Mouse (Mus musculus) forebrain, embryonic 16.5 days (tissue): ENCODE measurements around the gene Nans. TPM values are rescaled to one million over a fixed set of nuclear protein-coding genes. Genes with fewer than 3 reads are reported as not detected.

Experiments used
- ATAC-seq: fragments of 200-750 bp; cut with Nextera tagmentation; 2 replicates; pipeline ENCODE4 v1.8.0; 2017; ENCODE audit warnings: mild to moderate bottlenecking, moderate library complexity
- H3K27ac ChIP-seq: fragments of 300-500 bp; sonication (generic); 2 replicates; pipeline ENCODE4 v1.5.1; 2014; ENCODE audit warnings: low read length, control low read depth
- H3K27me3 ChIP-seq: fragments of 300-500 bp; sonication (generic); replicated peaks from 2 replicates; pipeline ENCODE4 v1.6.1; 2014; ENCODE audit warnings: low read length; ENCODE audit not compliant: control insufficient read depth, insufficient read depth
- H3K36me3 ChIP-seq: fragments of 300-500 bp; sonication (generic); 2 replicates; pipeline ENCODE4 v1.6.1; 2014; ENCODE audit not compliant: control insufficient read depth, insufficient read depth
- H3K4me1 ChIP-seq: fragments of 300-500 bp; sonication (generic); replicated peaks from 2 replicates; pipeline ENCODE4 v1.6.1; 2014; ENCODE audit warnings: low read length; ENCODE audit not compliant: control insufficient read depth, insufficient read depth
- H3K4me2 ChIP-seq: fragments of 300-500 bp; sonication (generic); 2 replicates; pipeline ENCODE4 v1.6.1; 2014; ENCODE audit warnings: mild to moderate bottlenecking, low read length, control low read depth
- H3K4me3 ChIP-seq: fragments of 300-500 bp; sonication (generic); replicated peaks from 2 replicates; pipeline ENCODE4 v1.5.1; 2014; ENCODE audit warnings: mild to moderate bottlenecking, low read length, control low read depth
- H3K9ac ChIP-seq: fragments of 300-500 bp; sonication (generic); replicated peaks from 2 replicates; pipeline ENCODE4 v1.6.1; 2014; ENCODE audit warnings: low read depth, low read length, control low read depth
- H3K9me3 ChIP-seq: fragments of 300-500 bp; sonication (generic); 2 replicates; pipeline ENCODE4 v1.6.1; 2016; ENCODE audit warnings: low read length; ENCODE audit not compliant: control insufficient read depth
- WGBS: fragments of 180-500 bp; shearing (Covaris S2); extraction: QIAGEN DNeasy Blood & Tissue Kit; methylation state at CpG from one replicate; pipeline ENCODE4 v1.1.7; 2014; 5-methylcytosine and 5-hydroxymethylcytosine counted together
- polyA plus RNA-seq: library from polyadenylated mRNA; unstranded; fragments of >200 nt; fragmentation: Nextera tagmentation; extraction: Ambion mirVana; gene quantifications from 2 replicates; pipeline ENCODE4 v1.2.1, GENCODE M21; 2015

Gene Nans
- polyA plus RNA-seq, 1 experiment from 2014 or later: 81.1 TPM

DNA sequence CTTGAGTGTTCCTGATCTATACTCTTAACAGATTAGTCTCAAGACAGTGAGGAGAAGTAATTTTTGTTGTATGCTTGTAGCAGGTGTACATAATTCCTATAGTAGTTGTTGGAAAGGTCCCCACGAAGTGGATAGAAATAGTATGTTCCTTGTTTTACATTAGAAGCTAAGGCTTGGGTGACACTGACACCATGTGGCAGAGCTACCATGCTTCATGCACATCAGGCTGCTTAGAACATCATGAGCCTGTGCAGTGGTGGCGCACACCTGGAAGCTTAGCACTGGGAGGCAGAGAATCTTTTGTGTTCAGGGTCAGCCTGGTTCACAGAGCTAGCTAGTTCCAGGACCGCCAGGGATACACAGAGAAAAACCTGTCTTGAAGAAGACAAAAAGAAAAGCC lies 23.3 kb upstream of the Nans start:
- no peak overlapping the region for H3K9ac ChIP-seq
- no peak for ATAC-seq
- peaks cover 18% of the 10 kb centered on the region for H3K36me3 ChIP-seq
- no peak overlapping the region for H3K4me3 ChIP-seq
- H3K9me3 ChIP-seq: no peaks in the 10 kb centered on the region
- 90% methylated on average over 3 of the region's 3 CpGs for WGBS
- no peaks in the 10 kb centered on the region for H3K4me1 ChIP-seq
- H3K4me2 ChIP-seq: no peak overlapping the region
- no peak overlapping the region for H3K27ac ChIP-seq
- H3K27me3 ChIP-seq: no peaks in the 10 kb centered on the region

DNA sequence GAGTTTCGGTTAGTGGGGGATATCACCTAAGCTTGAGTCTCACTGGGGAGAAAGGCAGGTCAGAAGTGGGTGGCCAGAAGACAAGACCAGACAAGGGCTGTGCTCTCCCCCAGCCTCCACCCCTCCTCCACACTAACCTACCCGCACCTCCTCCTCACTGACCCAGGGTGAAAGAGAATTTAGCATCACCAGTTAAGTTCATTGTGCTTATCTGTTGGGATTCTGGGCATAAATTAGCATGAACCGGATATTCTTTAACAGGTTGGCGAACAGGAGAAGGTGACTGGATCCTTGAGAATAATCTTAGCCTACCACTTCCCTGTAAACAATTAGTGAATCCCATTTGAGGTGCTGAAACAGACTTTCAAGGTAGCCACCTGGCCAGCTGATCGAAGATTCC lies 13.9 kb upstream of the Nans start:
- 87% methylated on average over 5 of the region's 5 CpGs for WGBS

DNA sequence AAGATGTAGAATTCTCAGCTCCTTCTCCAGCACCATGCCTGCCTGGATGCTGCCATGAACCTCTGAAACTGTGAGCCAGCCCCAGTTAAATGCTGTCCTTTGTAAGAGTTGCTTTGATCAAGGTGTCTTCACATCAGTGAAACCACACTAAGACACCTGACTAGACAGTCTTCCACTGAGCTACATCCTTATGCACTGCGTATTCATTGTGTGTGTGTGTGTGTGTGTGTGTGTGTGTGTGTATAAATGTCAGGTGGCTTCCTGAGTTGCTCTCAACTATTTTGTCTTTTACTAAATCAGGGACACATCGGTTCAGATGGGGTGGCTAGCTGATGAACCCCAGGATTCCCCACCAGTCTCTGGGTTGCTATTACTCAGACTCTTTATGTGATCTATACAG lies 10.0 kb upstream of the Nans start:
- Histone ChIP-seq H3K4me3 (no peak overlapping the region), H3K4me2 (no peak overlapping the region), H3K4me1 (no peaks in the 10 kb centered on the region), H3K27ac (no peak overlapping the region), H3K9me3 (no peaks in the 10 kb centered on the region), H3K36me3 (peaks cover 5% of the 10 kb centered on the region), H3K9ac (no peak overlapping the region), H3K27me3 (no peaks in the 10 kb centered on the region)
- WGBS: 95% methylated on average over 2 of the region's 2 CpGs
- ATAC-seq: no peak

More for the DNA sequence above, 13.9 kb upstream of the Nans start:
- no peaks in the 10 kb centered on the region for H3K27me3 ChIP-seq
- no peak overlapping the region for H3K4me3 ChIP-seq
- no peak for ATAC-seq
- H3K9ac ChIP-seq: no peak overlapping the region
- H3K36me3 ChIP-seq: peaks cover 24% of the 10 kb centered on the region
- H3K4me1 ChIP-seq: no peaks in the 10 kb centered on the region
- H3K9me3 ChIP-seq: no peaks in the 10 kb centered on the region
- no peak overlapping the region for H3K27ac ChIP-seq
- no peak overlapping the region for H3K4me2 ChIP-seq

DNA sequence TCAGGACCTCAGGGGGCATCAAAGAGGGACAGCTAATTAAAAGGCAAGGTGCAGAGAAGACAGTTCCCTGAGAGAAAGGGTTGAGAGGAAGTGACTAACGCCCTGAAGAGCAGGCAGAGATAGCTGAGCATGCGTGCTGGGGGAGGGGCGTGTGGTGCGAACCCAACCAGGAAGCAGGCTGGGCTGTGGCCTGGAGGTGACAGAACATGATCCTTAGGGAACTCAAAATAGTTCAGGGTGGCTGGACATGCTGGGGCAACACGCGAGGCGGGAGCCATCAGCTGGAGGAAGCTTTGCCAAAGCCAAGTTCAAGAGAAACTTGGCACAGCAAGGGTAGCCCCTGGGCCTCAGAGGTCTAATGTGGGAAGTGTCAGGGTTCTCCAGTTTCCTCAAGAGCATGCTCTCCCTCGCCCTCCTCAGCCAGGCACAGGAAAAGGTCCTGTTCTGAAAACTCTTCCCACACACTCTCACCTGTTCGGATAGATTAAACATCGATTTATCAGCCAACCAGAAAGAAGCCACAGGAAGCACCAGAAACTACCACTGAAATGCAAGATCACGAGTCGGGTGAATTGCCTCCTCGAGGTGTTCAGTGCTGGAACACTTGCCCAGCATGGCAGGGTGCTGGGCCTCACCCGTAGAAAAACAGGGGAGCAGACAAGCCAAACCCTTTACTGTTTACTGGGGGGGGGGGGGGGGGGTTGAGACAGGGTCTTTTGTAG lies 3.2 kb upstream of the Nans start:
- Histone ChIP-seq H3K9ac (no peak overlapping the region), H3K36me3 (no peaks in the 10 kb centered on the region), H3K9me3 (no peaks in the 10 kb centered on the region), H3K4me1 (peaks cover 6% of the 10 kb centered on the region), H3K27ac (no peak overlapping the region), H3K4me3 (no peak overlapping the region), H3K4me2 (no peak overlapping the region), H3K27me3 (no peaks in the 10 kb centered on the region)
- 65% methylated on average over 14 of the region's 14 CpGs for WGBS
- no peak for ATAC-seq

DNA sequence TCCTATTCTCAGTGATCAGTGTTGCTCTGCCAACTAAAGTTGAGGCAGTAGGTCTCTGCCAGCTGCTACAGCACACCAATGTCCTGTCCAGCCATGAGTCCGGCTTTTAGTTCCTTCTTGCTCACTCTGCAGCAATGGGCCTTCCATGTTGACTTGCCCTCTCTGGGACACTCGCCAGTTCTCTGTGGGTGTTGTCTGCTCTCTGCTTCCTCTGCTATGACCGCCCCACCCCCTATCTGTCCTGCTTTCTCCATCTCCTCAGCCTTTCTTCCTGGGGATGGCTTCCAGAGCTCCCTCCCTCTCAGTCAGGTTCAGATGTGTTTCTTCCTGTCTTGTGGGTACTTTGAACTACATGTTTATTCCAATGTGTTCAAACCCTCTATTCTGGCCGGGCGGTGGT lies 1.7 kb upstream of the Nans start:
- no peak overlapping the region for H3K4me3 ChIP-seq
- no peak overlapping the region for H3K9ac ChIP-seq
- no peaks in the 10 kb centered on the region for H3K36me3 ChIP-seq
- H3K9me3 ChIP-seq: no peaks in the 10 kb centered on the region
- 89% methylated on average over 5 of the region's 5 CpGs for WGBS
- H3K27ac ChIP-seq: no peak overlapping the region
- no peaks in the 10 kb centered on the region for H3K27me3 ChIP-seq
- H3K4me1 ChIP-seq: peaks cover 6% of the 10 kb centered on the region
- H3K4me2 ChIP-seq: no peak overlapping the region
- ATAC-seq: no peak

DNA sequence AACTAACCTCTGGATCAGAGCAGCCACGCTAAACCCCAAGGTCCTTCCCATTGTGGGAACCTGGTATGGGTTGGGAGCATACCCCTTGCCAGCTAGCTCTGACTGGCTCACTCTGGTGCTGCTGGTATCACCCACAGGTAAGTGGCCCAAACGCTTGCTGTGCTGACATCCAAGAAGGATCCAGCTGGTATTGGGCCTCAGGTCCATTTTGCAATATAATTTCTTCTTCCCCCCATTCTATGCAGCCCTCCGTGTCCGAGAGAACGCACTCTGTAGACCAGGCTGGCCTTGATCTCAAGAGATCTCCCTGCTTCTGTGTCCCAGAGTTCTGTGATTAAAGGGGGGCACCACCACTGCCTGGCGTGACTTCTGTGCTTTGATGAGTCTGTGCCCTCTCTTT lies 4.0 kb downstream of the Nans start:
- H3K9ac ChIP-seq: no peak overlapping the region
- ATAC-seq: no peak
- WGBS: 94% methylated on average over 6 of the region's 6 CpGs

DNA sequence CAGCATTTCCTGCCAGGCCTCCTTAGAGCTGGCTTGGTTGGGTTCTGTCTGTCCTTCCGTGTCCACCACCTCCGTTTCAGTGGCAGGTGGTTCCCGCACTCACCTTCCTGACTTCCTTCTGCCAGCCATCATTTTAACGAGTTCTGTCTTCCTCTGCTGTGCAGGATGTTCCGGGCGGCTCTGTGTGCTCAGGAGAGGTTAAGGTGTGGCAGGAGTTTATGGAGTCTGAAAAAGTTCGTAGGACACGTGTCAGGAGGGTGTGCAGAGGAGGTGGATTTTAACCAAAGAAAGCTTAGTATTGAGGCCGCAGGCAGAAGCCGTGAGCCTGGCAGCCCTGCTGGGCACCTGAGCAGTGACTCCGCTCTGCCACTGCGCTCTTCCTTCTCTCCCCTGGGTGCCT lies 6.5 kb downstream of the Nans start:
- Histone ChIP-seq H3K4me1 (no peaks in the 10 kb centered on the region), H3K27me3 (no peaks in the 10 kb centered on the region), H3K9ac (no peak overlapping the region), H3K36me3 (peaks cover 15% of the 10 kb centered on the region), H3K27ac (no peak overlapping the region), H3K4me3 (no peak overlapping the region), H3K4me2 (no peak overlapping the region), H3K9me3 (no peaks in the 10 kb centered on the region)
- WGBS: 90% methylated on average over 12 of the region's 12 CpGs
- no peak for ATAC-seq

More for the DNA sequence above, 4.0 kb downstream of the Nans start:
- Histone ChIP-seq H3K36me3 (peaks cover 11% of the 10 kb centered on the region), H3K27me3 (no peaks in the 10 kb centered on the region), H3K9me3 (no peaks in the 10 kb centered on the region), H3K27ac (no peak overlapping the region), H3K4me2 (no peak overlapping the region), H3K4me1 (peaks cover 6% of the 10 kb centered on the region), H3K4me3 (no peak overlapping the region)

DNA sequence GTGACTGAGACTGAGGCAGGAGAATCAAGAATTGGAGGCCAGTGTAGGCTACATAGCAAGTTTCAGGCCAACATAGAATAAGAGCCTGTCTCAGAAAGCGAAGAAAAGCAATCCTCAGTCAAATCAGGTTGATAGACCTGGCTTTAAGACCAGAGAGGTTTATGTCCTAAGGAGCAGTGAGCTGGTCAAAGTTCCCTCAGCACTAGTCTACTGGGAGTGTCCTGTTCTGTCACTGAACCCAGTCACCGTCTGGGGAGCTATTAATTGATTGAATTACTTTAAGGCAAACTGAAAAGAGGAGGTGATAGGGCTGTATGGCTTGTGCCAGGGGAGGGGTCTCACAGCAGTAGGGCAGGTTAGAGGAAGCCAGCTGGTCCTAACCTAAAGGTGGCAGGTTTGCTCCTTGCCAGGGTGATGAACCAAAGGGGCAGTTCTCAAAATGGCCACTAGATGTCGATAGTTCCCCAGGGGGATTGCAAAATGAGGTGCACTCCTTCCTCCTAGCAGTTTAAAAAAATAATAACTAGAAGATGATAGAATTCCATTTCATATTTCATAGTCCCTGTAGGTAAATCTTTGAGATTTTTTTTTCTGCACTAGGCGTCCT lies 8.3 kb downstream of the Nans start:
- H3K4me1 ChIP-seq: no peaks in the 10 kb centered on the region
- H3K27ac ChIP-seq: no peak overlapping the region
- peaks cover 22% of the 10 kb centered on the region for H3K36me3 ChIP-seq
- H3K9ac ChIP-seq: no peak overlapping the region
- no peaks in the 10 kb centered on the region for H3K9me3 ChIP-seq
- WGBS: 47% methylated on average over 4 of the region's 4 CpGs
- no peak overlapping the region for H3K4me3 ChIP-seq
- no peaks in the 10 kb centered on the region for H3K27me3 ChIP-seq
- no peak overlapping the region for H3K4me2 ChIP-seq
- no peak for ATAC-seq

DNA sequence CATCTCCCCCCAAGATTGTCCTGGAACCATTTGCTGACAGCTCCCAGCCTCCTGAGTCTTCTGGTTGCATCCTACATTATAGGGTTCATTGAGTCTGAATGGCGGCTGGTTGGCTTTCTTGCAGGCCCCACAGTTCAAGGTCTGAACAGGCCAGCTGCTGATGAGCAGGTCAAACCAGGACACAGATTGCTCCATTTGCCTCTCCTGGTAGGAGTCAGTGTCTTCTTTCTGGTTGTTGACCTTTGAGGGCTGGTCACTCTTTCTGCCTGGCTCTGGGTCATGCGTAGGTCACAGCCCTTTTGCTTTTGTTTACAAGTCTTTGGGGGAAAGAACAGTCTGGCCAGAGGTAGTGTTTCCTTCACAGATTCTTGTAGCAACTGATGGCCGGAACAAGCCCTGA lies 9.5 kb downstream of the Nans start:
- peaks cover 20% of the 10 kb centered on the region for H3K36me3 ChIP-seq

More for the DNA sequence above, 9.5 kb downstream of the Nans start:
- Histone ChIP-seq H3K4me3 (no peak overlapping the region), H3K9me3 (no peaks in the 10 kb centered on the region), H3K4me1 (no peaks in the 10 kb centered on the region), H3K4me2 (no peak overlapping the region), H3K27ac (no peak overlapping the region), H3K9ac (no peak overlapping the region), H3K27me3 (no peaks in the 10 kb centered on the region)
- 87% methylated on average over 3 of the region's 3 CpGs for WGBS
- ATAC-seq: no peak
